Mouse (Mus musculus): ENCODE results near the gene Mgarp. TPM values are rescaled to one million over a fixed set of nuclear protein-coding genes. Genes with fewer than 3 reads are reported as not detected.

Mgarp gene
- not detected in 2 replicates for total RNA-seq (2023)

GRCm38 (mm10) chr3:51396219-51397068, at the start of gene Mgarp:
Gene Mgarp, minus strand, starts transcription at chr3:51396738.

DNA sequence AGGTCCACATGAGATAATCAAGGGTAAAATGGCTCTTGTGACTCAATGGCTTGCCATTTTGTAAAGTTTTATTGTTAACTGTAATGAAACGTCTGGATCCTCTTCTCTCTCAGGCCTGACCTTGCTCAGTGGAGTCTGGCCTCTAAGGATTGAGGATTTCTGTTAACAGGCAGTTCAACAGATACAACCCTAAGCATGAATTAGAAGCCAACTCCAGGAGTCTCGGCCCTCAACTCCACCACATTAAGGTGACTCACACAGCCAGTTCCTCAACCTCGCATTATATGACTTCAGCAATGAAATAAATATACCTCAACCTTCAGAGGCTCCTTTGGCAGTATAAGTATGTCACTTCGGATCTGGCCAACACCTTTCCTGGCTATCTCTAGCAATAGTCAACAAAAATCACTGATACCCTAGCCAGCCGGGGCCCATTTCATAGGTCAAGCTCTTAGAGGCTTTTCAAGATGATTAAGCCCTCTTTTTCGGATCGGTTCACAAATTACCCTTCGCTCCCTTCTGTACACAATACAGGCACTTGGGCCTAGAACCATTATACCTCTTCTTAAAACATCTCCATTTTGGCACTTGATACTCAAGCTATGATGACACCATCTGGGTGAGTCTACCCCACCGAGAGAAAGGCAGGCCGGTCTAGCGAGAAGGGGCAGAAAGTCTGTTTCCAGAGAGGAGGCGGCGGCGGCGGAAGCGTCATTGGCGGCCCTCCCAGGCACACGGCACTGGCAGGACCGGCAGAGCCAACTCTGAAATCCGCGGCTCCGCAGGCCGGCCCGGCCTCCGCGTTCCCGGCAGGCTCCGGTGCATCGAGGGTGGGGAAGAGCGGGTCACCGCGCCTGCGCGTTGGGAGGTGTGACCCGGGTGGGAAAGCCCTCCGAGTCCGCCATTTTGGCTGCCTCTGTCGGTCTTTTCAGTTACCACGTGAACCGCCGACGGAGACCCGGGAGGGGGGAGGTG, 18.8 kb upstream of the Mgarp start, which contains the start of gene Naa15:
Gene Naa15 (plus strand): TSS at position 51 of the 975 bp plus-strand sequence.

GRCm38 (mm10) chr3:51408561-51409183, 12.1 kb upstream of the Mgarp start, which contains the start of gene Ndufc1:
Gene Ndufc1, minus strand, starts transcription at chr3:51408988.

GRCm38 (mm10) chr3:51340552-51341267, 55.8 kb downstream of the Mgarp start, which contains the start of gene Elf2:
Gene Elf2, minus strand, starts transcription at chr3:51340663.

Other genes with a start within 250 kb of the Mgarp start
- gene Noct, start 172.3 kb downstream of the Mgarp start, total RNA-seq (2023): 19.6 and 20.7 TPM in 2 replicates
- gene Elf2, start 56.1 kb downstream of the Mgarp start, total RNA-seq (2023): 105 and 138 TPM in 2 replicates
- 36.0 TPM in 2 replicates for gene Ndufc1, start 12.2 kb upstream of the Mgarp start, total RNA-seq (2023)
- 29.7 and 44.6 TPM in 2 replicates for gene Naa15, start 18.4 kb upstream of the Mgarp start, total RNA-seq (2023)
- gene Rab33b, start 87.2 kb upstream of the Mgarp start, total RNA-seq (2023): 28.3 and 33.8 TPM in 2 replicates
- 38.5 and 51.4 TPM in 2 replicates for gene Setd7, start 164.1 kb upstream of the Mgarp start, total RNA-seq (2023)

All from neutrophil, adult 65 days (primary cell).